Mouse (Mus musculus): ENCODE measurements at regions not wholly inside any gene's neighbourhood (a gene's known extent, or its start where the extent isn't known, plus 50 kb on each side); places are given as distances from the start of the nearest gene placed in this dataset.

DNA sequence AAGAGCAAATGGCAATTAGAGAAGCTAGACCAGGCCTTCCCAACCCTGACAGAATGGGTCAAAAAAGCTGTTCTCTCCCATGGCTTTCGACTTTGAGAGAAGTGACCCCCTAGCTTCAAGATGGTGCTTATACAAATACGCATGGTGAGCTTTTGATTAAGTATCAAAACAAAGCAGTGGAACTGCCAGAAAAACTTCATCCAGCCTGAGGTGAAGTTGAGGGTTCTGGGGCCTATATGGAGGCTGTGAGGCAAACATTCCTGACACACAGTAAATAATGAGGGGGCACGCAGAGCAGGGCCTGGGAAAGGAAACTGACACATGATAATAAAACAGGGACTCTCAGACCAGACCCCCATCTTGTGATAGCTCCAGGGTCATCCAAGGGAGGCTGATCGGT, 109.3 kb downstream of the Erv3 start:
- Histone ChIP-seq H3K4me1 (ENCODE audit: control insufficient read depth, insufficient read depth, insufficient read length, low read length) (no peaks in the 10 kb centered on the region), H3K4me3 (ENCODE audit: insufficient read depth, low read depth, low read length) (no peak overlapping the region), H3K27ac (replicated peaks; ENCODE audit: low read depth, low read length) (no peak overlapping the region)

DNA sequence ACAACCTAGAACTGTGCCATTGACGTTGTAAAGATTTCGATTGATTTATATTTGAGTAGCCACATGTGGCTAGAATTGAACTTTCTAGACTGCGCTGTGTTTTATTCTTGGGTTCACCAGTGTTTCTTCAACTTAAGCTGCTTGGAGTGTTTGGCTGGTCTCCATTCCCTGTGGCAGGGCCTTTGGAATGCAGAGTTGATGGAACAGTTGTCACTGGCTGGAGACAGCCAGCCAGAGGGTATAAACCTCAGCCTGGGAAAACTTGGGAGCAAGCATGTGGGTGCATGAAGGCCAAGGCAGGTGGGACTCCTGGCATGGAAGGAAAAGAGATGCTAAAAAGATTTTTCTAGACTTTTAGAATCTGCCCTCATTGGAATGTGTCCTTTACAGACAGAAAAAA, 109.8 kb downstream of the Erv3 start:
- no peak overlapping the region for H3K27ac ChIP-seq (replicated peaks; ENCODE audit: low read depth, low read length)
- H3K4me1 ChIP-seq (ENCODE audit: control insufficient read depth, insufficient read depth, insufficient read length, low read length): no peaks in the 10 kb centered on the region
- H3K4me3 ChIP-seq (ENCODE audit: insufficient read depth, low read depth, low read length): no peak overlapping the region

DNA sequence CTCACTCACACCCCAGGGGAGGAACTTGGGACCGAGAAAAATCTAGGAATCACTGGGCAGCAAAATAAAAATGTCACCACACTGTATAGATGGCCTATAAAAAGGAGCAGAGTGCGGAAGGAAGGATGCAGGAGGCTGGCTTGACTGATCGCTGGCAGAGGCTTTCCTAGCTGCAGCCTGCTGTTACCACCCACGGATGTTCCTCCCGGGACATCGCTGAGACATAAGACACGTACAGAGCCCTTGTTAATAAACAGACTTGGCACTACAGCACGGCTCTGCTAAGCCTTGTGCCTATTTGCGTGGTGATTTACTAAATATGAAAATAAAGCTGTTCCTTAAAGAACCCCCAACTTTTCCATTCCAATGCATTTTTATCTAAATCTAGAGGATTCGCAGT, 110.8 kb downstream of the Erv3 start:
- no peaks in the 10 kb centered on the region for H3K4me1 ChIP-seq (ENCODE audit: control insufficient read depth, insufficient read depth, insufficient read length, low read length)
- no peak overlapping the region for H3K4me3 ChIP-seq (ENCODE audit: insufficient read depth, low read depth, low read length)
- H3K27ac ChIP-seq (replicated peaks; ENCODE audit: low read depth, low read length): no peak overlapping the region

DNA sequence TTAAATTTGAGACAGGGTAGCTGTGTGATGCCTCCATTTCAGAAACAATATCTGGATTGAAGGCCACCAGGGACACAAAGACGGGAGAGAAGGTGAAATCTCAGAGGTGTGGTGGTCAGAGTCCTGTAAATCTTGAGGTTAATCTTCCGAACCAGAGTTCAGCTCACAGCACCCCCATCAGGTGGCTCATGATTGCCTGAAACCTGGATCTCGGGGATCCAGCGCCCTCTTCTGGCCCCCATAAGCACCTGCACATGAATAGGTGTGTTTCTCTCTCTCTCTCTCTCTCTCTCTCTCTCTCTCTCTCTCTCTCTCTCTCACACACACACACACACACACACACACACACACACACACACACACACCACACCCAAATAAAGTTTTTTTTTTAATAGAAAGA, 111.8 kb downstream of the Erv3 start:
- Histone ChIP-seq H3K4me3 (ENCODE audit: insufficient read depth, low read depth, low read length) (no peak overlapping the region), H3K4me1 (ENCODE audit: control insufficient read depth, insufficient read depth, insufficient read length, low read length) (no peaks in the 10 kb centered on the region), H3K27ac (replicated peaks; ENCODE audit: low read depth, low read length) (no peak overlapping the region)

DNA sequence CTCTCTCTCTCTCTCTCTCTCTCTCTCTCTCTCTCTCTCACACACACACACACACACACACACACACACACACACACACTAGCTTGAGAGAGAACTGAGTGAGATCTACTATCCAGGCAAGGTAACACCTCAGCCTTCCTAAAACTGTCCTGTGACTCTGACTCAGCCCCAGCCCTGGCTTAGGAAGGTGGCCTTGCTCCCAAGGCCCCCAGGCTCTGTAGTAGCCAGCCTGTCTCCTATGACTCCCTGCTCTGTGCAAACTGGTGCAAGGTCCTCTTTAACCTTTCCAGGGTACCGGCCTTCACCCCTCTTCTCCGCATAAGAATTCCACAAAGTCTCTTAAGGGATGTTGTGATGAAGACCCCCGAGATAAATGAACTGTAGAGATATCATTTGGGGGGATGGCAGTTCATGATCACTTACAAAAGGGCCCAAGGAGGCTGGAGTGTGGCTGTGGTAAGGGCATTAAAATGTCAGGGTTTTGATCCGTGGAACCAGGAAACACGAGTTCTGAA, 114.1 kb downstream of the Erv3 start:
- H3K4me1 ChIP-seq (ENCODE audit: control insufficient read depth, insufficient read depth, insufficient read length, low read length): no peaks in the 10 kb centered on the region
- no peak overlapping the region for H3K4me3 ChIP-seq (ENCODE audit: insufficient read depth, low read depth, low read length)
- no peak overlapping the region for H3K27ac ChIP-seq (replicated peaks; ENCODE audit: low read depth, low read length)

DNA sequence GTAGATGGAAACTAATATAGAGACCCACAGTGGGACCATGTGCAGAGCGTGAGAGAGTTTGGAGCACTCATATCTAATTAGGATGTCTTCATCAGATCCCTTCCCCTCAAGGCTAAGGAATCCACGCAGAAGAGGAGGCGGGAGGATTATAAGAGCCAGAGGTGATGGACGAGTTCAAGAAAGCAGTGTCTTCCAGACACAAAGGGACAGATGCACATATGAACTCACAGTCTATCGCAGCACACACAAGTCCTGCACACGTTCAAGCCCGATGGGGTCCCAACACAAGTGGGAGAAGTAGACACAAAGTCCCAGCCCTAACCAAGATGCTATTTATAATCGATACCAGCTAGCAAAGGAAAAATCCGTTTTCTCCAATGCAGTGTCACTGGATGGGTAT, 114.6 kb downstream of the Erv3 start:
- Histone ChIP-seq H3K27ac (replicated peaks; ENCODE audit: low read depth, low read length) (no peak overlapping the region), H3K4me3 (ENCODE audit: insufficient read depth, low read depth, low read length) (no peak overlapping the region), H3K4me1 (ENCODE audit: control insufficient read depth, insufficient read depth, insufficient read length, low read length) (no peaks in the 10 kb centered on the region)

DNA sequence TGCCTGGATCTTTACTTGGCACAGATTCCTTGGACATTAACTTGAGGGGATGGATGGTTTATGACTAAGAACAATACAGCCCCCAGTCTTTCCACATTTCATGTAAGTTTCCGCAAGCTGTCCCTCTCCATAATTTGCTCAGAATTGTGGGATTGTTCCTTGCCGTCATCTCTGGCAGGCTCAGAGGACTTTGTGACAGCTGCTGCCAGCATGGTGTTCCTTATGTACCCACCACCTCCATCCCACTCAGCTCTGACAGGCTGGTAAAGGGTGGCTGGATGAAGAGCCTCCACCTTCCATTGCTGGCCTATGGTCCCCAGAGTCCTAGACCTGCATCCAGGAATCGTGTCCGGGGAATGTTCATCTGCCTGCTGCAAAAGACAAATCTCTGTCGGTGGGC, 119.1 kb downstream of the Erv3 start:
- no peak overlapping the region for H3K4me3 ChIP-seq (ENCODE audit: insufficient read depth, low read depth, low read length)
- H3K4me1 ChIP-seq (ENCODE audit: control insufficient read depth, insufficient read depth, insufficient read length, low read length): no peaks in the 10 kb centered on the region
- no peak overlapping the region for H3K27ac ChIP-seq (replicated peaks; ENCODE audit: low read depth, low read length)

DNA sequence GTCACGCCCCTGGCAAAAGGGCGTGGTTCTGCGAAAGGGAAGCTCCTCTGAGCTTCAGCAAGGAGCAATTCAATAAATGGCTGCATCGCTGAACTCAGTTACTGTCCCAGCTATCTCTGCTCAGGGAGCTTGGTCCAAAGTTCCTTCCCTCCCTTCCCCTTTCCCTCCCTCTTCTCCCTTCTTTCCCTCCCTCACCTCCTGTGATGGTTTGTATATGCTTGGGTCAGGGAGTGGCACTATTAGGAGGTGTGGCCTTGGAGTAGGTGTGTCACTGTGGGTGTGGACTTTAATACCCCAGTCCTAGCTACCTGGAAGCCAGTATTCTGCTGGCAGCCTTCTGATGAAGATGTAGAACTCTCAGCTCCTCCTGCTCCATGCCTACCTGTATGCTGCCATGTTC, 120.5 kb downstream of the Erv3 start:
- Histone ChIP-seq H3K4me1 (ENCODE audit: control insufficient read depth, insufficient read depth, insufficient read length, low read length) (no peaks in the 10 kb centered on the region), H3K4me3 (ENCODE audit: insufficient read depth, low read depth, low read length) (no peak overlapping the region), H3K27ac (replicated peaks; ENCODE audit: low read depth, low read length) (no peak overlapping the region)

DNA sequence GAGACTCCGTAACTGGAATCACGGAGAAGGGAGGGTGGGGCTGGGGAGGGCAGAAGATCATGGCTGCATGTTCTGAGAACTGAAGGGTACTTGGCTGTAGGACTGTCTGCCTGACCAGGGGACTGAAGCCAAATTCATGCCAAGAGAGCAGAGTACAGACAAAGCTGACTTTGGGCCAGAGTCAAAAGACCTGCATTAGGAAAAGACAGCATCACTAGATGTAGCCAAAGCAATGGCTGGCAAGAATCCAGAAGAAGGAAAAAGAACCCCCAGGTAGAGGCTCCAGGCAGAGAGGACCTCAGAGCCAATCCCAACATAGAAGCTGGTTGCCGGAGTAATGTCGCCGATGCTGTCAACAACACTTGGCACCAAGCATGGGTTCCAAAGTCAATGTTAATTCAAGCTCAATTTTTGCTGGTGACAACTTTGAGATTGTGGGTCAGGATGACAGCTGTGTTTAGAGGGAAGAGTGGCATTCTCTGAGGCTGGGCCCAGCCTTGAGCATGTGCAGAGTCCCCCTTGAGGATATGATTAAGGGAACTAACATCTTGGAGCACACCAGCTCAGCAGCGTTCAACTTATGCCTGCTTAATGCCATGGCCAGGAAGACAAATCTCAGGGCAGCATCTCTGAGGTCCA, 124.7 kb downstream of the Erv3 start:
- Histone ChIP-seq H3K4me1 (ENCODE audit: control insufficient read depth, insufficient read depth, insufficient read length, low read length) (no peaks in the 10 kb centered on the region), H3K4me3 (ENCODE audit: insufficient read depth, low read depth, low read length) (no peak overlapping the region), H3K27ac (replicated peaks; ENCODE audit: low read depth, low read length) (no peak overlapping the region)

DNA sequence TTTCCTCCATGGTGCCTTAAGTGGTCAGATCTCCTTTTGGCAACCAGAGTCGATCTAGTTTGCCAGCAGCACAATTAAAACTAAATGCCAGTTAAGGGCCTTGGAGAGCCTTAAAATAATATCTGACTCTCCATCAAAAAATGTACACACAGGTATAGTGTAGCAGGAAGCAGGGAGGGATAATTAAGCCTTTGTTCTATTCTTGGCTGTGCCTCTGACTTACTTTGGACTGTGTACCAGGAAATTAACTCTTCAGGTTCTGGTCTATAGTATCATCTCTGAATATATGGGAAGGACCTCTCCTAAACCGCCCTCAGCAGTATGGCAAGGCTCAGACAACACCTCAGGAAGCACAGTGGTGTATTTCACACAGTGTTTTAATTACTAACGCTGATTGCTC, 133.0 kb downstream of the Erv3 start:
- Histone ChIP-seq H3K27ac (replicated peaks; ENCODE audit: low read depth, low read length) (no peak overlapping the region), H3K4me3 (ENCODE audit: insufficient read depth, low read depth, low read length) (no peak overlapping the region), H3K4me1 (ENCODE audit: control insufficient read depth, insufficient read depth, insufficient read length, low read length) (no peaks in the 10 kb centered on the region)

DNA sequence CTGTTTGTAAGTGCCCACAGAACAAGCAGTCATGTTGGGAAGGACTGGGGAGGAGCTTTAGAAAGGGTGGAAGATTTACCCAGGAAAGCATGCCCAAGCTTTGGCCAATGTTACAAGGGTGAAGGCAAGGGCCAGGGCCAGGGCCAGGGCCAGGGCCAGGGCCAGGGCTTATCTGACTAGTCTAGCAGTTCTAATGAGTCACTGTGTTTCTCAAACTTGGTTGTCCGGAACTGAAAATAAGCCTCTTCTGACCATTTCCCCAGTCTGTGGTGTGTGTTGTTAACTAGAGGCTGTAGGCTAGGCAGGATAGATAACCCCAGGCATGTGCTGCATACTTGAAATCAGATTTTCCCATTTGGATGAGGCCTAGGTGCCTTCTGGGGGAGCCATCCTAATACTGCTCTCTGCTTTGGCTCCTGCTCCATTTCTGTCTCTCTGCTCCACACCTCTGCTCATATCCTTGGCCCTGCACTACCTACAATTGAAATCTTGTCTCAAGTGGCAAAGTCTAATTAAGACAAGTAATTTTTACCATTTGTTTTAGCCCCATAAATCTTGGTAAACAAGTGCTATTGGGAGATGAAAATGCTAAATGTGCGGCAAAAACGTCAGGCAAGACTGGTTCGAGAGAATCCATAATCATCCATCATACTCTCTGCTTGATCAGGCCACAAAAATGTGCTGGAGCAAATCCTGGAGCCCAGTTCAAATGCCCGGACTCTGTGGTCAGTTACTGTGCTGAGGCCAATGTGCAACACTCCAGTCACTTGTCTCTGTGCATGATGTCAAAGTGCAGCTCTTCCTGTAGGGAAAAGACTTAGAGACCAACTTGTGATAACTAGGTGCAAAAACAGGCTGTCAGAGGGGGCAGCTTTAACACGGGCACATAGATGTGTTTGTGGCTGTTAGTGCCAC, 137.7 kb downstream of the Erv3 start:
- no peaks in the 10 kb centered on the region for H3K4me1 ChIP-seq (ENCODE audit: control insufficient read depth, insufficient read depth, insufficient read length, low read length)
- no peak overlapping the region for H3K4me3 ChIP-seq (ENCODE audit: insufficient read depth, low read depth, low read length)
- no peak overlapping the region for H3K27ac ChIP-seq (replicated peaks; ENCODE audit: low read depth, low read length)

DNA sequence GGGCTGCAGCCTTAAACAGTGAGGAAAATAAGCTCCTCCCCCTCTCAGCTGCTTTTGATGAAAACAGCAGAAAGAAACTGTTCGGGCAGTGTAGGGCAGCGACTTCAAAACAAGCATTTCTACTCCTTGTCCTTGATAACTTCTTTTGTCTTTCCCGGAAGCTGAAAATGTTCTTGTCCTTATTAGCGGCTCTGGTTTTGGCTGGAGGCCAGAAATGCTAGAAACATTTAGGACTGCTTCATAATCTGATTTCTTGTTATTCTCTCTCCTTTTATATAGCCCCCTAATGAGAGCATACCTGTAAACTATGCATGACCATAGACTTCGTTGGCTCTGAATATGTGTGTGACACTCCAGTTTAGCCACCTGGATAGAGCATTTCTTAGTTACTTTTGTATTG, 142.0 kb downstream of the Erv3 start:
- Histone ChIP-seq H3K4me3 (ENCODE audit: insufficient read depth, low read depth, low read length) (no peak overlapping the region), H3K4me1 (ENCODE audit: control insufficient read depth, insufficient read depth, insufficient read length, low read length) (no peaks in the 10 kb centered on the region), H3K27ac (replicated peaks; ENCODE audit: low read depth, low read length) (no peak overlapping the region)

DNA sequence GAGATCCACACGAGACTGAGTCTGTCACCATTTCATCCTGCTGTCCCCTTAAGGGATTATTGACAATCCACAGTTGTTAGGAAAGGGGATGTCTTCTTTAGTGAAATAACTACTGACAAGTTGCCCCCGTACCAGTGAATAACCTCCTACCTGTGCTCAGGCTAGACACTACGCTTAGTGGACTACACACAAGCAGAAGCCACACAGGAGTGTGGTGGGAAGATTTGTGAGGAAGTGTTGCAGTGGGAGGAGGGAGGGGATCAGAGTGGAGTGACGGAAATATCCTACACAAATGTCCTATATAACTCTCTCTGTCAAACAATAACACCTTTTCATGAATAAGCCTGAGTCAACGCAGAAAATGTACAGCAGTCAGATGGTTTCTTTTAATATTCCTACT, 142.7 kb downstream of the Erv3 start:
- Histone ChIP-seq H3K4me1 (ENCODE audit: control insufficient read depth, insufficient read depth, insufficient read length, low read length) (no peaks in the 10 kb centered on the region), H3K27ac (replicated peaks; ENCODE audit: low read depth, low read length) (no peak overlapping the region), H3K4me3 (ENCODE audit: insufficient read depth, low read depth, low read length) (no peak overlapping the region)

DNA sequence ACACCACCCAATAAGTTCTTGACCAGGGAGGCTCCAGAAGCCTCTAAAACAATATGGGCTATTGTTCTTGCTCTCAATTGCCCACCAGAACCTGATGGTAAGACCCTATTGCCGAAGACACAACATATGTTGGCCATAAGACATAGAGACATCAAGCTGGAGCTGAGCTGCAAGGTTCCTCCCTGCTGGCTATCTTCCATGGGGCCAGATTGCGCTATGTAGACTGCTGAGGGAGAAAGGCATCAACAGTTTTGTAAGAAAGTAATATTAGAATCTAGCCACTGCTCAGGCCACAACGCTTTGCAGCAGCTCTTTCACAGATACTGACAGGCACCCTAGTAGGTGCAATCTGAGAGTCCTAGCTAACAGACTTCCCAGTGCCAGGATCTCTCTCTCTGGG, 144.2 kb downstream of the Erv3 start:
- no peaks in the 10 kb centered on the region for H3K4me1 ChIP-seq (ENCODE audit: control insufficient read depth, insufficient read depth, insufficient read length, low read length)
- no peak overlapping the region for H3K27ac ChIP-seq (replicated peaks; ENCODE audit: low read depth, low read length)
- H3K4me3 ChIP-seq (ENCODE audit: insufficient read depth, low read depth, low read length): no peak overlapping the region

DNA sequence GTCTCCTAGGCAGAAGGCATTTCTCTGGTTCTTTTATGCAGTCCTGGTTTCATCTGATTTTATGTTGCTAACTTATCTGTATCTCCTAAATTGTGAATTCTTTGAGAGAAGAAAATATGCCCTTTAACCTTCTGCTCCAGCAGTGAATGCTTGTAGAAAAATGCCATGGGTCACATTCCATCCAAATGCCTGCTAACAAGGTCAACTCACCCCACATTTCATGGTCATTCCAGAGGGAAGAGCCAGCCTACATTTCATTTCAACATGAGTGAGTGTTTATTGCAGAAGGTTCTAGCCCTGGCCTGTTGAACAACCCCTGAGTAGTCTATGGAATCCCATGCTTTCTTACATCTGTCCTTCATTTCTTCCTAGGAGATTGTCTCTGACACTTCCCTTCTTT, 147.7 kb downstream of the Erv3 start:
- H3K4me1 ChIP-seq (ENCODE audit: control insufficient read depth, insufficient read depth, insufficient read length, low read length): no peaks in the 10 kb centered on the region
- H3K27ac ChIP-seq (replicated peaks; ENCODE audit: low read depth, low read length): no peak overlapping the region
- no peak overlapping the region for H3K4me3 ChIP-seq (ENCODE audit: insufficient read depth, low read depth, low read length)

DNA sequence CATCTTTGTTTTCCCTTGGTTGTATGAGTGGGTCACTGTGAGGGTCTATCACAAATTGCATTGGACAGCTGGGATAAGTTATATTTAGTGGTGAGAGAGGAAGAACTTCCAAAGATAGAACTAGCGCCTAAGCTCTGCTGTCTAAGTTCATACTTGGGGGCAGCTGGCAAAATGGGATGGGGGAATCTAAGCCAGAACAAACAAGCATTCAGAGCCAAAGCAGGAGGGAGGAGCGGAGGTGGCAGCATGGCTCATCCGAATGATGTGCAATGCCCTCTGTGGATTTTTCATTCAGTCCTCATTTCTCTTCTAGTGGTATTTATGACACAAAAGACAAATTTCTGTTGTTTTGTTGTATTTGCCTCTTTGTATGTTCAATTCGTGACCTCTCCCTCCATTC, 144.5 kb upstream of the Adra1d start:
- no peak overlapping the region for H3K4me3 ChIP-seq (ENCODE audit: insufficient read depth, low read depth, low read length)
- no peak overlapping the region for H3K27ac ChIP-seq (replicated peaks; ENCODE audit: low read depth, low read length)

More for the DNA sequence above, 144.5 kb upstream of the Adra1d start:
- no peaks in the 10 kb centered on the region for H3K4me1 ChIP-seq (ENCODE audit: control insufficient read depth, insufficient read depth, insufficient read length, low read length)
